Mouse (Mus musculus) common myeloid progenitor, adult 5-6 weeks (primary cell): Measurements from ENCODE around the gene Dusp1. TPM values are rescaled to one million over a fixed set of nuclear protein-coding genes. Genes with fewer than 3 reads are reported as not detected.

Experiments used
- ATAC-seq: replicated peaks from 2 replicates; pipeline ENCODE4 v1.8.0; 2016; ENCODE audit warnings: low read depth, mild to moderate bottlenecking, moderate TSS enrichment, inconsistent platforms; ENCODE audit not compliant: poor library complexity, severe bottlenecking
- total RNA-seq: library from RNA; stranded (forward); fragments of 200-1000, 187-1606 nt; gene quantifications from 2 replicates; pipeline ENCODE4 v1.2.3, GENCODE M21; 2017

Gene Dusp1
- total RNA-seq: 73.2 and 84.6 TPM in 2 replicates

DNA sequence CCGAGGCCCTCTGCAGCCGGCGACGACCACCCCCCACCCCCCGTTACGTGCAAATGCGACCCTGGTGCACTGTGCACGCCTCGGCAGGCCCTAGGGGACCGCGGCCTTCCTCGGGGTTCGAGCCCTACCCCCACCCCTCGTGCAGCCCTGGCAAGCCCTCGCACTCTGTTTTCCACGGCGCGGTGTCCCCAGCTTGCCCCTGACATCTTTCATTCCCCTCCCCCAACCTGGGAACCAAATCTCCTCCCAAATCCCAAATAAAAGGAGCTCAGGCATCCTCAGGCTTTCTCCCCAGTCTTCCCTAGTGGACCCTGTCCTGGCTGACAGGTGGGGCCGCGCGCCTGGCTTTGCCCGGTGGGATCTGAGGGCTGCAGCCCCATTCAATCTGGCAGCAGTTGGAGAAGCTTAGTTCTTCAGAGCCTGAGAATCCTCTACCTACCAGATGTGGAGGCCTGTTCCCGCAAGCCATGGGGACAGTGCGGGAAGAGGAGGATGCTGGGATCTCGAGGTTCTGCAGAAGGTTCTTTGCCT, at the start of gene Dusp1:
TSS of gene Dusp1 (minus strand) at position 478 of the 531 bp plus-strand sequence.
- ATAC-seq: no peak

DNA sequence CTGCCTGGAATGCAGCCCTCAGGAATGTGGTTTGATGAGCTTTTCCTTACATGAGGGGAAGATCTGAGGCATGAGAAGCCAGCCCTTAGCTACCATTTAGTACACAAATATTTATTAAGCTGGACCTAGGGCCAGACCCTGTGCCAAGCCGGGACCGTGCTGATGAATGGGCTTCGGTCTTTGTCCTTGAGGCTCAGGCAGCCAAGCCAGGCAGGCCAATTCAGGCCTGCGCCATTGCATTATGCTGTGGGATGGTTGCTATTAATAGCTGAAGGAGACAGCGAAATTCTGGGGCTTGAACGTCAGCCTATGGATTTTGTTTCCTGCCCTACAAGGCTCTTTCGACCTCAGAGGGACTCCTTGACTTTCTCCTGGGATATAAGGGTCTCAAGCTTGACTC, 49.4 kb upstream of the Dusp1 start:
- ATAC-seq: no peak

DNA sequence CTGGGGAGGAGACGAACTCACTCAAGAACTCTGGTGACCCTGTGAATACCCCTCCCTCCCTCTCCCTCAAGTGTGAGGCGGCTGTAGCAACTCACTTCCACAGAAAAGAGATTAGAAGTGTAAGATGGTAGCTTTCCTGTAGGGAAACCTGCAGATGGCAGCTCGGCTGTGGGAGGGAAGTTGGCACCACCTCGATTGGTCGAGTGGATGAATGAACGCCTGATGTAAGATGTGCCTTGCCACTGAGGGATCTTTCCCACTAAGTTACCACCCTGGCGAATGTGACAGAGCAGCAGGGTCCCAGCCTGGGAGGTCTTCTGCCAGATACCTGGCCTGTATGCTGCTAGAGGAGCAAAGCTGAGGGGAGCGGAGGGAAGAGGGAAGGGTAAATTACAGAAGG, 47.9 kb upstream of the Dusp1 start:
- no peak for ATAC-seq

DNA sequence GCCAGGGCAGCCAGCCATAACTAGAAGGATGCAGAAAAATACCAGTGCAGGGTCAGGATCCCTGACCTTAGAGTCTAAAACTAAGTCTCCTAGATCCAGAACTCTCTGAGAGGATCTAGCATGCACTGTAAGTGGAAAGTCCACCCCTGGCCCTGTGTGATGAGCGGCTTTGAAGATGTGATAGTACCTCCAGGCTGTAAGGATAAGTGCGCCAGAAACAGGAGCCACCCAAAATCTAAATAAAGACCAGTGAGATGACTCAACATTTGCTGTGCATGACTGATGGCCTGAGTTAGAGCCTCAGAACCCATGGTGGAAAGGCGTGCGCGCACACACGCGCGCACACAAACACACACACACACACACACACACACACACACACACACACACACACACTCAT, 46.9 kb upstream of the Dusp1 start:
- ATAC-seq: no peak

DNA sequence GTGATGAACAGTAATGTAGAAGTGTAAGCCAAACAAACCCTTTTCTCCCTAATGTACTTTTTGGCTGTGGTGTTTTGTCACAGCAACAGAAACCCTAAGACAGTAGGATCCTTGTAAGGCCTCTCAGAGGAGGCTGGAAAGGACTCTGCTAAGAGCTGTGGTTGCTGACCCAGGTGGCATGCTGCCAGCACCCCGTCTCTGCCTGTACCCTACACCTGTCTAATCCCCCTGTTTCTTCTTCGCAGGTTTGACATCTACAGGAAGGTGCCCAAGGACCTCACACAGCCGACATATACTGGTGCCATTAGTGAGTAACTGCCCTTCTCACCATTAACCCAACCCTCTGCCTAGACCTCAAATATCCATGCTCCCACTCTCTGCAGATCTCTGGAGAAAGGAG, 46.4 kb upstream of the Dusp1 start:
- ATAC-seq: no peak

DNA sequence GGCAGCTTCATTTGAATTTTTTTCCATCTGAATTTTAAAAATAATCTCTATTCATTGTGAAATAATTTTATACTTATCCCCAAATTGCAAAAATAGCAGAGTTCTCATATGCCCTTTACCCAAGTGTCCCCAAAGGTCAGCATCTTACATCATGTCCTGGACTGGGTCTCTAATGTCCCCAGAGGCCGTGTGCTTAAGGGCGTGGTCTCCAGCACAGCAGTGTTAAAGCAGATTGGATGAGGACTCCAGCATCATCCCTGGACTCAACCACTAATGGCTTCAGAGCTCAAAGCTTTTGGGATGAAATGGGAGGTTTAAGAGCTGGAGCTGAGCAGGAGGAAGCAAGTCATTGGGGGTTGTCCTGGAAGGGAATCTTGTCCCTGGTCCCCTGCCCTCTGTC, 44.6 kb upstream of the Dusp1 start:
- no peak for ATAC-seq

DNA sequence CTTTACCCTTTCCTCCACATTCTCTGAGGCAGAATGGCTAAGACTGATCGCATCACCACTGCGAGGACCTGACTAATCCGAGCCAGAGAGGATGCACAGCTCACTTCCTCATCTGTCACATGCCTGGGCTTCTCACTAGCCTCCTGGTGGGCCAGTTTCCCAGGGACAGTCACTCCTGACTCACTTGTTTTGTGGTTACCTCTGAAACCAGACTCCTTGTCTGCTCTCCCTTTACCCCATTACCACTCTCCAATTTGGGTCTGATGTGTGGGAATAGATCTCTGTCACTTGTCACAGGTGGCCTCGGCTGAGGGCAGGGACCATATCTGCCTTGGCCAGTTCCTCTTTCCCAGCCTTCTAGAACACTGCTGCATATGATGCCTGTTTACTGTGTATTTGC, 43.7 kb upstream of the Dusp1 start:
- ATAC-seq: peak; percentile 67

DNA sequence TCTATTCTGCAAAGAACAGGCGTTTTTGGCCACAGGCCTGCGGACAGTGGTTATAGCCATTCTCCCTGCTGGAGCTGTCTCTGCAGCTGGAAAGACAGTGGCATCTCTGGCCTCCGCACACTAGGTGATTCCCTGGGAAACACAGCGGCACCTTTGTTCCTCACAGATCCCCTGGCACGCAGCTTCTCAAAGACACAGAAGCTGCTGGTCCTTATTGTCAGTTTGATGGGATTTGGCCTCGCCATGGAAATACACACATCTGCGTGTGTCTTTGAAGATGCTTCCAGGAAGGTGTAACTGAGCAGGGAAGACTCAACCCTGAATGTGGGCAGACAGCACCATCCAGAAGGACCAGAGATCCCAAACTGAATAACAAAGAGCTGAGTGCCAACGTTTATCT, 41.4 kb upstream of the Dusp1 start:
- no peak for ATAC-seq

DNA sequence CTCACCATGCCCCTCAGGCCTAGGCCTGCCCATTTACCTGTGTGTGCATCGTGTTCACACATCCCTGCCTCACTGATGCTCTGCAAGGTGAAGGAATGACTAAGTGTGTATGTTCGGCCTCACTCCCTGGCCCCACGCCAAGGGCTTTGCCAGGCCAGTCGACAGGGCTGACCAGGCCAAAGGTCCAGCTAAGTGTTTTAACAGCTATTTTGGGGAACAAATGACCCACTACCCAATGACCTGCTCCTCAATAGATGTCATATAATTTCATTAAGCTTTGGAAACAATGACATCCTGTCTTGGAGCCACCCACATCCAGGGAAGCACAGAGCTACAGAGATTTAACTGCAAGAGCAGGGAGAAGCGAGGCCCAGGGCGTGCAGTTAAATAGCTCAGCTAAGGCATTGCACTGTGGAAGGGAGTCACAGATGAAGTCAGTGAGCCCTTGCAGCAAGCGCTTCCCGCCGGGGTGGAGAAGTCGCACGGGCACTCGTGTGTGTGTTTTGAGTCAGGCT, 40.5 kb upstream of the Dusp1 start:
- no peak for ATAC-seq

DNA sequence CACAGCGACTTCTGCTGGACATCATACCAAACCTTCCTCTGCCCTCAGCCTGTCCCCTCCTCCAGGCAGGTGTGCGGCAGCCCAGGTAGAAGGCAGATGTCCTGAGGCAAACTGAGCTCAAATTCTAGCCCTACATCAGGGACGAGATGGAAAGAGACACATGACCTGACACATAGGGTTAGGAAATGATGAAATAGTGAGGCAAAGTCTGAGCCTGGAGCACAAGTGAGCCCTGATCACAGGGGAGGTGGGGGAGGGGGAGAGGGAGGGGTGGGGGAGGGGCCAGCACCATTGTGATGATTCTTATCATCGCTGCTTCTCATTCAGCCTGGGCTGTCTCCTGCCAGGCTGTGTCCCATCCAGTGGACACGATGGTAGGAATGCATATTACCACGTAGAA, 40.0 kb upstream of the Dusp1 start:
- ATAC-seq: no peak

DNA sequence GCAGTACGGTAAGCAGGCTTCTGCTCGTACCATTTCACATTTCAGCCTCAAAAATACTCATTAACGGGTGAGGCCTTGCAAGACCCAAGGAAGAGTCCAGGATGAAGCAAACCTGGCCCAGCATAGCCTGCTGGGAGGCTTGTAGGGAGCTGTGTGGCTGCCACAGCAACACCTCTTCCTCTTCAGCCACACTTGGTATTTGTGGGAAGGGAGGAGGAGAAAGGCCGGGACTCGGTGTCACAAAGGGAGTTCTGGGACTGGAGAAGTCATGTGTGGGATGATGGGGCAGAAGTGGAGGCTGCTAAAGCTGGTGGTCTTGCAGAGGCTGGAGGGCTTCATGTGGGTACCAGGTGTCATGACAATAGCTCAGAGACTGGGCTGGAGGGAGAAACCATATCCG, 39.6 kb upstream of the Dusp1 start:
- no peak for ATAC-seq

DNA sequence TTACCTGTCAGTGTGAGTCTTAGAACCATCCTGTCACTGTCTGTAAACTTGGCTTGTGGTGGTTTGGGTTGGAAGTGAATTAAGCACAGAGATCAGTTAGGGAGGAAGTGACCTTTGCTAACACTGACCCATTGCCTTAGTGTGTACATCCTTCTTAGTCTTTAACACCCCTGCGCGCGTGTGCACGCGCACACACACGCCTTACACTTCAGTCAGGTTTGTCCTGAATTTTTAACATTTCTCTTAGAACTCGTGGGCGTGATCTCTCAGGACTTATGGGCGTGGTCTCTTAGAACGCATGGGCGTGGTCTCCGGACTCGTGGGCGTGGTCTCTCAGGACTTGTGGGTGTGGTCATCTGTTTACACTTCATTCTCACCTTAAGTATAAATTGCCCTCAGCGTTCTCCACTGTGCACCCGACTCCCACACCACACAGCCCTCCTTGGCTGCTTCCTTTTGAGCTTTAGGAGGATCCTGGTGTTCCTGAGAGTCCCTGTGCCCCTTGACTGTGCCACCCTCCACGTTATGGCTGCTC, 39.1 kb upstream of the Dusp1 start:
- no peak for ATAC-seq

DNA sequence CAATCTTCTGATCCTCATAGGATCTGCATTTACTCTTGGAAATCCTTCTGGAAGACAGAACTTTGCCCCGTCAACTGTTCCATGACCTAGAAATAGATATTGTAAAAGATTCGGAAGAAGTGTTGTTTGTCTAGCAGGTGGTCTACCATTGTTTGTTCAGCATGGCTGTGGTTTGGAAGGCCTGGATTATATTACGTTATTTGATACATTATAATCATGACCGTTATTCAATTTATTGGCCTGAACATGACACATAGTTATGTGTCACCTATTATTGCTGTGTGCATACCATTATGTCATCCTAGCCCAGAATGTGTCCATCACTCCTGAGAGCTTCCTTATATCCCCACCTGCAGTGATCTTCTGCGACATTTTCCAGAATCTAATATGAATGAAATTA, 36.9 kb upstream of the Dusp1 start:
- ATAC-seq: no peak

DNA sequence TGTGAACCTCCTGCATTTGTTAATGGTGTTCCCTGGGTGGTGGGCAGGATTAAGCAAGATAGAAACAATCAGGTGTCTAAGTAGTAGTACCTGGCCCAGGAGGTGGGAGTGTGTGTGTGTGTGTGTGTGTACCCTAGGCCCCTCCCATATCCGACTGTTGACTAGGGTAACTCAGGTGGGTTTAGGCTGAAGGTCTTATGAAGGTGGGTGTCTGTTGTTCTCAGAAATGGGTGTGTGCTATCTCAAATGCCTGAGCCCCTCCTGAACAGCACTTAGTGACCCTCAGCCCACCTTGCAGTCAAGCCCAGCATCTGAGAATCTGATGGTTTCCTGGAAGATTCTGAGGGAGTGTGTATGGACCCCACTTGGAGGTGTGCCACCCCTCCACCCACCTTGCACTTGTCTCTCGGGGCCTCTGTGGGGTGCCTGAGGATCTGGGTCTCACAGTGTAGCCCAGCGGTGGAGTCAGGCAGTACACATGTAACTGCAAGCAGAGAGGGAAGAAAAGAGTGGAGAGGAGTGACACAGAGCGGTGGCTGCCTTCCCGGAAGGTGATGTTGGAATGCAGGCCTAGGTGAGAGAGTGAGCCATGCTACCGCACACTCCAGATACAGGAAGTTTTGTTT, 35.0 kb upstream of the Dusp1 start:
- ATAC-seq: no peak

DNA sequence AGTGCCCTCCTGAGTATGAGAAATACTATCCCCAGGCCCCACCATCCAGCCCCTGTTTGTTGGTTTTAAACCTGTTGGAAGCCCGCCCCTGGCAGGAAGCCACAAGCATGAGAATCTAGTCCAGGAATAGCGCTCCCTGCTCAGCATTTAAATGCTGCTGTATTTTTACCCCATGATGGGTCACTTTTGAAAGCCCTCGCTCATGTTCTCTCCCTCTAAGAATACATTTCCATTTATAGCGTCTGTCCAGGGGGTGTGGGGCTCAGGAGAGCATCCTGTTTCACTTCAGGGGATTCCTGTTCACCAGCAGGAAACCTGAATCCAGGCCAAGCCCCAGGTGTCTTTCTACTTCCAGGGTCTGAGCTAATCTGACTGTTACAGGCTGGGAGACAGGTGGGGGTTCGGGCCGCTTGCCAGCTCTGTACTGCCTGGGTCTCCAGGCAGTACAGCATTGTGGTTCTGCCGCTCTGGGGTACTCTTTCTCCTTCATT, 34.3 kb upstream of the Dusp1 start:
- no peak for ATAC-seq

DNA sequence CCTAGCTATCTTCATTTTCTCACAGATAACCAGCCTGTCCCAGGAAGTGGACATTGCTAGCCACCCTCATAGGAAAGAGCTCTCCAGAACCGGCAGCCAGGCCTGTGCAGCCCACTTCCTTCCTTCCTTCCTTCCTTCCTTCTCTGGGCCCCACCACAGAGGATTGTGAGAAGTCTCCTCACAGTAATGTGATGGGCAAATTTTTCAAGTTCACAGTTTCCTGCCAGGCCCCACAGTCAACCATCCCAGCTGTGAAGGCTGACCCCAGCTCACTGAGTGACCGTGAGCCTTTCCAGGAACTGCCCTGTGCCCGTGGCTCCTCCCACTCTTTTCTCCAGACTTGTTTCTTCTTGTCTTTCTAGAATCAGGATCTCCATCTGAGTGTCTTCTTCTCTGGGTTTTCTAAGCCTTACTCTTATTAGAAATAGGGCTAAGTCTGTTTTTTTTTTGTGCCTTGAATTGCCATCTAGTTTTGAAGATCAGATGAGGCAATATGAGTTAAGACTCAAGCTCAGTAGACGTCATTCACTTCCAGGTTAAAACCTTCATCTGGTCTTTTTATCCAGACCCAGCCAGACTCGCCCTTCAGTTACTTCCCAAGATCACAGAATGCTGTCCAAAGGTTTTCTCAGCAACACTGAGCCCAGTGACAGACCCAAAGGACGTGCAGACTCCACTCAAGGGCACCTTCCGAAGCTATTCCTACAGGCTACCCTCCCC, 33.7 kb upstream of the Dusp1 start:
- peak; percentile 65 for ATAC-seq

DNA sequence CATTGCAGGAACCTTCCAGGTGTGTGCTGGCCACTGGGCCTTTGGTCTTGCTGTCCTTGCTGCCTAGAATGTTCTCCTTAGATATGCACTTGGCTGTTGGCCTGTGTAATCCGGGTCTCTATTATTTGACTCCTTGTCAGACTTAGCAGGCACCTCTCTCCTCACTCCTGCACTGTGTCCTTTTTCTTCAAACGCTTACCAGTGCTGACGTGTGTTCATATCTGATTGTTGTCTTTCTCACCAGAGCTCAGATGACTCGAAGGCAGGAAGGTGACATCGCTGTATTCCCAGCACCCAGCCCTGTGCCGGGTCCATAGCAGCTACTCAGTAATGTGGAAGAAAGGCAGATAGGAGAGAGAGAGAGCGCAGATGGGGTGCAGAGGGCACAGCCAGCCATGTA, 33.0 kb upstream of the Dusp1 start:
- 0 out of 2 replicates have a peak, but pooled peaks have one; percentile 2 for ATAC-seq

DNA sequence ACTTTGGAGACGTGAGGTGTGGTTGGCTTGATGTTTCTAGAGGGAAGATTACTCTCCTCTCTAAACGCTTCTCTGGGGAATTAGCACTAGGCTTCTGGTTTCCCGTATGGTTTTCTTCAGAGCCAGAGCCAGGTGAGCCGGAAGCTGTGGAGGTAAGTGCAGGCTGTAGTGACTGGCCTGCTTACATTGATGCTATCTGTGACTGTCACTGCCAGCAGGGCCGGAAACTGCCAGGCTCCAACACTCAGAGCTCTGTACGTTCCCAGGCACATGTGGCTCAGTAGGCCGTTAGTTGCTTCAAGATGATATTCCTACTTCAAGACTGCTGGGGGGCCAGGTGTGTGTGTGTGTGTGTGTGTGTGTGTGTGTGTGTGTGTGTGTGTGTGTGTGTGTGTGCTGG, 32.2 kb upstream of the Dusp1 start:
- no peak for ATAC-seq

DNA sequence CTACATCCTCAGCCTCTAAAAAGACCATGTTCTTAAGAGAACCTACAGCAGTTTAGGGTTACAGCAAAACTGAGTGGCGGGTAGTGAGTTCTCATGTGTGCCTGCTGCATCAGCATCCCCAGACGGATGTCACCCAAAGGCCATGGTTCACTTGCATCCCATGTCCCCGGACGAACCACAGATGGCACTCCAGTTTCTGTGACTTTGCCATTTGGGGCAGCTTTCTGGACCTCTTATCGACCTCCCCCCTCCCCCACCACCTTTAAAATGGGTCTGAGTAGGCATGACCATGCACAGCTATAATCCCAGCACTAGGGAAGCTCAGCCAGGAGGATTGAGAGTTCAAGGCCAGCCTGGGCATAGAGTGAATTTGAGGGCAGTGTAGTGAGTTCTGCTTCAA, 31.3 kb upstream of the Dusp1 start:
- ATAC-seq: no peak

DNA sequence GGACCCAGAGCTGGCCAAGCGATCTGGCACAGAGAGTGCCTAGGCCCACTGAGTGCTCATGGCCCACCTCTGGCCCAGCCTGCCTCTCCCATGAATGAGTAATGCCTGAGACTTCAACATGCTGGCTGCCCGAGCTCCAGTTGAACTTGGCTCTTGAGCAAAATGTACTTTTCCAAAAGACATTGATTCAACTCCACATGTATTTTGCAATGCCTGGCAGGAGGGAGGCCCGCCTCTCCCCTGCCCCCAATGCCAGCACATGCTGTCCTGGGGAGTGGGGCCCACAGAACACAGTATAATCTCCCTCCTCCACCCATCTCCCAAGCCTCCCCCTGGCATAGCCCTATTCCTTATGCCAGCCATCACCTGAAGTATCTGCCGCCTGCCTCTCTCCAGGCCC, 30.6 kb upstream of the Dusp1 start:
- no peak for ATAC-seq

DNA sequence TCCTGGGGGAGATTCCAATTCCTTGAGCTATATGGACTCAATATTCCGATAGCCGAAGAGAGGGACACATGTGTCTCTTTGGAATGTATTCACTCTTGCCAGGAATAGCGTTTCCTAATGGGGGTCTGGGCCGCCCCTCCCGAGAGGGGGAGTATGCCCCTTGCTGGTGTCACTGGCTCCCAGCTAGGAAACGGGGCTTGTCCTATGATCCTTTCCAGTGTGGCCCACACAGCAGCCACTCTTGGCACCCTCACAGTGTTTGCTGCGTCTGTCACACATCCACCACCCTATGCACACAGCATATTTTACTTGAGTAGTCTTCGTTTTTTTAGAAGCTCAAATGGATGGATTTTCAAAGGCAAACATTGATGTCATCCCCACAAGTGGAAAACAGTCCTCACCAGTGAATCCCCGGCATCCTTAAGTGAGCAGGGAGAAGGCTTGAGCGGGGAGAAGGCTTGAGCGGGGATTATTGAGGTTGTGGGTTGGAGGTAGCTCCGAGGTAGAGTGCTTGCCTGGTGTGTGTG, 26.1 kb upstream of the Dusp1 start:
- no peak for ATAC-seq
